20 mouse cellular contexts compared by ENCODE assay signal in genomic region chr11:74675156-74675555, GRCm38 (mm10). TPM values are rescaled to one million over a fixed set of nuclear protein-coding genes. Genes with fewer than 3 reads are reported as not detected.
DNase-seq lines count a peak whose midpoint lies in the region; ATAC-seq lines count a peak whose summit lies in the region.
"Had no signal": no experiment of that assay in that cellular context is flagged by ENCODE, and none has a peak within 500 bp of the region (broad histone marks: within the 10 kb centered on the region; RNA-seq: fewer than 3 reads in every experiment).

No protein-coding gene starts in this region.

- no peaks in the 10 kb centered on the region for H3K9me3 ChIP-seq in liver, embryonic 13.5 days (replicated peaks)
- H3K9me3 ChIP-seq: embryonic facial prominence, embryonic 15.5 days; limb, embryonic 13.5 days; midbrain, embryonic 13.5 days; stomach, embryonic 15.5 days had no signal

- intact Hi-C loops in left cerebral cortex, postnatal 4 days (cut with DNase I), result no loop called here

- no peak overlapping the region for H3K4me3 ChIP-seq in liver, embryonic 13.5 days (replicated peaks)
- H3K4me3 ChIP-seq: embryonic facial prominence, embryonic 15.5 days; limb, embryonic 13.5 days; midbrain, embryonic 13.5 days; stomach, embryonic 15.5 days had no signal

- DNase-seq in frontal cortex, postnatal 10 days (ENCODE audit: low spot score in 2 of 2), result no peak
- DNase-seq in left cerebral cortex, adult 11 months (ENCODE audit: low spot score), result peak; percentile 38
- DNase-seq in left cerebral cortex, postnatal 4 days, result no peak
- DNase-seq in NIH3T3 (ENCODE audit: low read depth), result peak; percentile 38
- DNase-seq in liver, embryonic 13.5 days, result no peak
- no peak for DNase-seq in MN1 (ENCODE audit: low spot score)
- DNase-seq in spleen, postnatal 14 days (ENCODE audit: low spot score in 2 of 2), result no peak
- DNase-seq: adrenal gland, adult 2 months; cerebellum, adult 9-11 months; gastrocnemius, postnatal 10 days; heart, postnatal 36 days; kidney, adult 2 months; lung, embryonic 14.5 days had no signal

- peaks cover 74% of the 10 kb centered on the region for H3K36me3 ChIP-seq in liver, embryonic 13.5 days

- H3K4me2 ChIP-seq in liver, embryonic 13.5 days, result no peak overlapping the region
- H3K4me2 ChIP-seq: embryonic facial prominence, embryonic 15.5 days; limb, embryonic 13.5 days; lung, embryonic 14.5 days; midbrain, embryonic 13.5 days; stomach, embryonic 15.5 days had no signal

- H3K4me1 ChIP-seq in liver, embryonic 13.5 days (replicated peaks), result peaks cover 26% of the 10 kb centered on the region
- H3K4me1 ChIP-seq: embryonic facial prominence, embryonic 15.5 days; limb, embryonic 13.5 days; midbrain, embryonic 13.5 days; stomach, embryonic 15.5 days had no signal

- no peak overlapping the region for H3K9ac ChIP-seq in liver, embryonic 13.5 days
- H3K9ac ChIP-seq: embryonic facial prominence, embryonic 15.5 days; limb, embryonic 13.5 days; lung, embryonic 14.5 days; midbrain, embryonic 13.5 days; stomach, embryonic 15.5 days had no signal

- peak overlapping the region; percentile 34 for H3K27ac ChIP-seq in liver, embryonic 13.5 days
- H3K27ac ChIP-seq: embryonic facial prominence, embryonic 15.5 days; hindbrain, postnatal 0 days; limb, embryonic 13.5 days; macrophage; midbrain, embryonic 13.5 days; stomach, embryonic 15.5 days had no signal

- peak; percentile 95 for ATAC-seq in frontal cortex, adult (ENCODE audit: low TSS enrichment)
- no peak for ATAC-seq in liver, embryonic 13.5 days (ENCODE audit: low read depth)
- ATAC-seq: hindbrain, postnatal 0 days; midbrain, embryonic 13.5 days had no signal

- no peaks in the 10 kb centered on the region for H3K27me3 ChIP-seq in liver, embryonic 13.5 days
- H3K27me3 ChIP-seq: embryonic facial prominence, embryonic 15.5 days; limb, embryonic 13.5 days; midbrain, embryonic 13.5 days; stomach, embryonic 15.5 days had no signal

- WGBS in liver, embryonic 13.5 days (ENCODE audit: insufficient replicate concordance), result 83% methylated on average over 4 of the region's 4 CpGs

RNA-seq across cellular contexts. Expression of gene Cluh, which starts 25.9 kb away (rescaled TPM):
- total RNA-seq in left cerebral cortex, postnatal 4 days (2021), result 10 to 100 TPM; 45.8 to 47.9 TPM
- 24.6 and 32.2 TPM in 2 replicates for polyA plus RNA-seq in liver, embryonic 13.5 days (2015; fragmentation: Nextera tagmentation; extraction: Ambion mirVana)

RNA-seq across cellular contexts. Expression of gene Pafah1b1, which starts 49.3 kb away (rescaled TPM):
- 100 to 1,000 TPM; 393 to 420 TPM for total RNA-seq in left cerebral cortex, postnatal 4 days (2021)
- polyA plus RNA-seq in liver, embryonic 13.5 days (2015; fragmentation: Nextera tagmentation; extraction: Ambion mirVana), result 38.9 and 49.9 TPM in 2 replicates

RNA-seq across cellular contexts. Expression of gene Ccdc92b, which starts 55.8 kb away (rescaled TPM):
- total RNA-seq in left cerebral cortex, postnatal 4 days (2021), result 10 to 100 TPM; 16.2 to 17.5 TPM
- polyA plus RNA-seq in liver, embryonic 13.5 days (2015; fragmentation: Nextera tagmentation; extraction: Ambion mirVana), result 7.6 and 8.3 TPM in 2 replicates

Comparison
In these comparisons a context has a peak if more than half of its experiments do, and no peak if none do; other contexts are left out.
1. DNase-seq: peak in left cerebral cortex, adult 11 months (single experiment) and NIH3T3 (single experiment); none in frontal cortex, postnatal 10 days (0 of 2), left cerebral cortex, postnatal 4 days (single experiment), liver, embryonic 13.5 days (single experiment), MN1 (single experiment) and spleen, postnatal 14 days (0 of 2).